Mouse (Mus musculus): ENCODE results near the gene Cdc37. TPM values are rescaled to one million over a fixed set of nuclear protein-coding genes. Genes with fewer than 3 reads are reported as not detected.

The Cdc37 gene
- polyA plus RNA-seq, 1 experiment, result 91.1 TPM

- TF ChIP-seq POLR2A (IDR thresholded peaks at IDR 0.05; ENCODE audit: control insufficient read depth, extremely low read depth, insufficient read depth, low read length, poor library complexity) (no peak), CTCF (IDR thresholded peaks at IDR 0.05; ENCODE audit: borderline replicate concordance, control insufficient read depth, extremely low read depth, insufficient read depth, low read length, poor library complexity) (no peak)
- 63% methylated on average over 1 of the region's 1 CpGs for WGBS
- peaks cover 58% of the 10 kb centered on the region for H3K4me1 ChIP-seq (replicated peaks; ENCODE audit: control insufficient read depth, insufficient read depth, low read length)
- H3K27ac ChIP-seq (ENCODE audit: control insufficient read depth, insufficient read depth, low read length), result no peak overlapping the region
- no peak overlapping the region for H3K4me3 ChIP-seq (ENCODE audit: control insufficient read depth, insufficient read depth, low read length)
- peaks cover 4% of the 10 kb centered on the region; the same call in 1 of the 2 replicates for H3K27me3 ChIP-seq (ENCODE audit: control insufficient read depth, insufficient read depth, low read length)
- DNase-seq, result no peak
- H3K36me3 ChIP-seq (ENCODE audit: control insufficient read depth, insufficient read depth, low read length), result no peaks in the 10 kb centered on the region
Measured at GRCm38 (mm10) chr9:21169157-21169556, 19.4 kb upstream of the Cdc37 start.

- peak; percentile 80 for DNase-seq
- 6% methylated on average over 30 of the region's 30 CpGs for WGBS
- H3K4me1 ChIP-seq (replicated peaks; ENCODE audit: control insufficient read depth, insufficient read depth, low read length), result peaks cover 62% of the 10 kb centered on the region
- TF ChIP-seq CTCF (IDR thresholded peaks at IDR 0.05; ENCODE audit: borderline replicate concordance, control insufficient read depth, extremely low read depth, insufficient read depth, low read length, poor library complexity) (peak; percentile 91), POLR2A (IDR thresholded peaks at IDR 0.05; ENCODE audit: control insufficient read depth, extremely low read depth, insufficient read depth, low read length, poor library complexity) (no peak)
- H3K27me3 ChIP-seq (ENCODE audit: control insufficient read depth, insufficient read depth, low read length), result peaks cover 4% of the 10 kb centered on the region; the same call in 1 of the 2 replicates
- no peaks in the 10 kb centered on the region for H3K36me3 ChIP-seq (ENCODE audit: control insufficient read depth, insufficient read depth, low read length)
- peak overlapping the region; percentile 79 for H3K27ac ChIP-seq (ENCODE audit: control insufficient read depth, insufficient read depth, low read length)
- peak overlapping the region; percentile 48 for H3K4me3 ChIP-seq (ENCODE audit: control insufficient read depth, insufficient read depth, low read length)
Measured at GRCm38 (mm10) chr9:21168161-21169123, 18.7 kb upstream of the Cdc37 start.

GRCm38 (mm10) chr9:21167140-21168097 lies 17.6 kb upstream of the Cdc37 start:
- TF ChIP-seq POLR2A (IDR thresholded peaks at IDR 0.05; ENCODE audit: control insufficient read depth, extremely low read depth, insufficient read depth, low read length, poor library complexity) (no peak), CTCF (IDR thresholded peaks at IDR 0.05; ENCODE audit: borderline replicate concordance, control insufficient read depth, extremely low read depth, insufficient read depth, low read length, poor library complexity) (no peak)
- H3K27ac ChIP-seq (ENCODE audit: control insufficient read depth, insufficient read depth, low read length), result peak overlapping the region; percentile 79
- peak; percentile 32 for DNase-seq
- H3K4me3 ChIP-seq (ENCODE audit: control insufficient read depth, insufficient read depth, low read length), result peak overlapping the region; percentile 48
- H3K36me3 ChIP-seq (ENCODE audit: control insufficient read depth, insufficient read depth, low read length), result no peaks in the 10 kb centered on the region
- peaks cover 4% of the 10 kb centered on the region; the same call in 1 of the 2 replicates for H3K27me3 ChIP-seq (ENCODE audit: control insufficient read depth, insufficient read depth, low read length)
- 59% methylated on average over 10 of the region's 10 CpGs for WGBS
- peaks cover 58% of the 10 kb centered on the region for H3K4me1 ChIP-seq (replicated peaks; ENCODE audit: control insufficient read depth, insufficient read depth, low read length)

- Histone ChIP-seq H3K4me3 (ENCODE audit: control insufficient read depth, insufficient read depth, low read length) (no peak overlapping the region), H3K27me3 (ENCODE audit: control insufficient read depth, insufficient read depth, low read length) (peaks cover 4% of the 10 kb centered on the region; the same call in 1 of the 2 replicates)
Measured at GRCm38 (mm10) chr9:21166516-21166915, 16.7 kb upstream of the Cdc37 start.

GRCm38 (mm10) chr9:21165952-21166451 lies 16.2 kb upstream of the Cdc37 start:
- 3% methylated on average over 47 of the region's 47 CpGs for WGBS
- H3K27ac ChIP-seq (ENCODE audit: control insufficient read depth, insufficient read depth, low read length), result no peak overlapping the region
- H3K27me3 ChIP-seq (ENCODE audit: control insufficient read depth, insufficient read depth, low read length), result peaks cover 4% of the 10 kb centered on the region; the same call in 1 of the 2 replicates
- H3K4me1 ChIP-seq (replicated peaks; ENCODE audit: control insufficient read depth, insufficient read depth, low read length), result peaks cover 55% of the 10 kb centered on the region
- peak overlapping the region; percentile 15 for H3K4me3 ChIP-seq (ENCODE audit: control insufficient read depth, insufficient read depth, low read length)
- DNase-seq, result peak; percentile 52
- TF ChIP-seq POLR2A (IDR thresholded peaks at IDR 0.05; ENCODE audit: control insufficient read depth, extremely low read depth, insufficient read depth, low read length, poor library complexity), result no peak
- TF ChIP-seq CTCF (IDR thresholded peaks at IDR 0.05; ENCODE audit: borderline replicate concordance, control insufficient read depth, extremely low read depth, insufficient read depth, low read length, poor library complexity), result peak; percentile 89
- H3K36me3 ChIP-seq (ENCODE audit: control insufficient read depth, insufficient read depth, low read length), result no peaks in the 10 kb centered on the region

More at GRCm38 (mm10) chr9:21166516-21166915, 16.7 kb upstream of the Cdc37 start:
- 52% methylated on average over 3 of the region's 3 CpGs for WGBS
- Histone ChIP-seq H3K27ac (ENCODE audit: control insufficient read depth, insufficient read depth, low read length) (no peak overlapping the region), H3K4me1 (replicated peaks; ENCODE audit: control insufficient read depth, insufficient read depth, low read length) (peaks cover 51% of the 10 kb centered on the region), H3K36me3 (ENCODE audit: control insufficient read depth, insufficient read depth, low read length) (no peaks in the 10 kb centered on the region)
- no peak for TF ChIP-seq POLR2A (IDR thresholded peaks at IDR 0.05; ENCODE audit: control insufficient read depth, extremely low read depth, insufficient read depth, low read length, poor library complexity)
- no peak for TF ChIP-seq CTCF (IDR thresholded peaks at IDR 0.05; ENCODE audit: borderline replicate concordance, control insufficient read depth, extremely low read depth, insufficient read depth, low read length, poor library complexity)
- no peak for DNase-seq
